Mouse (Mus musculus) 416B (cell line): ENCODE data around the gene Ppp1r35.

Source experiments
- DNase-seq: peaks from one replicate; pipeline ENCODE4 v3.0.0; 2011; ENCODE audit warnings: low read depth

Gene Ppp1r35

GRCm38 (mm10) chr5:137782776-137783522, 4.3 kb downstream of the Ppp1r35 start:
- no peak for DNase-seq

GRCm38 (mm10) chr5:137783901-137784540, 5.4 kb downstream of the Ppp1r35 start:
- DNase-seq, result no peak

- DNase-seq, result no peak
These were observed 5.9 kb downstream of the Ppp1r35 start for GRCm38 (mm10) chr5:137784546-137784945.

GRCm38 (mm10) chr5:137785164-137786031, 6.7 kb downstream of the Ppp1r35 start:
- DNase-seq, result peak; percentile 42

GRCm38 (mm10) chr5:137786109-137786942, 7.7 kb downstream of the Ppp1r35 start:
- DNase-seq, result peak; percentile 100

- peak; percentile 98 for DNase-seq
These were observed 8.7 kb downstream of the Ppp1r35 start, which contains the start of the genes Mepce and Zcwpw1 for GRCm38 (mm10) chr5:137787151-137787928. Gene Mepce, minus strand, starts transcription at chr5:137787655. Gene Zcwpw1, plus strand, starts transcription at chr5:137787798.

- DNase-seq, result no peak
These were observed 9.5 kb downstream of the Ppp1r35 start for GRCm38 (mm10) chr5:137788171-137788570.

DNA sequence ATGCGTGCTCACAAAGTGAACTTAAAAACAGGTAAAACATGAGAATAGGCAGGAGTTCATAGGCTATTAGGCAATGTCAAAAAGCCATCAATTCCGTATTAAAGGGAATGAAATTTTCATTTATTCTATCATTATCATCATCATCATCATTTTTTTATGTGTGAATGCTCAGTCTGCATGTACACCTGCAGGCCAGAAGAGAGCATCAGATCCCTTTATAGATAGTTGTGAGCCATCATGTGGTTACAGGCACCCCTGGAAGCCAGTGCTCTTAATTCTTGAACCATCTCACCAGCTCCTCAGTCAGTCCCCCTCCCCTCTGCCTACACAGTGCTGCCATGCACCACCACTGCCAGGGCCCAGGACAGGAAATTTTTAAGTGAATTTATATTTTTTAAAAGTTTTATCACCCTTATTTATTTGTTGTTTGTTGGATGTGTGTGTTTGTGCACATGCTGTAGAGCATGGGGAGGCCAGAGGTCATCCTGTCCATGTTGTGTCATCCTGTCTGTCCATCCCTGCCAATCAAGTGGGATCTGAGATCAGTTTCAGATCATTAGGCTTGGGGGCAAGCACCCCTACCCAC, 10.4 kb downstream of the Ppp1r35 start:
- no peak for DNase-seq

- DNase-seq, result peak; percentile 53
These were observed 12.9 kb downstream of the Ppp1r35 start for GRCm38 (mm10) chr5:137791553-137791952.

GRCm38 (mm10) chr5:137796606-137797005, 18.0 kb downstream of the Ppp1r35 start:
- no peak for DNase-seq

DNA sequence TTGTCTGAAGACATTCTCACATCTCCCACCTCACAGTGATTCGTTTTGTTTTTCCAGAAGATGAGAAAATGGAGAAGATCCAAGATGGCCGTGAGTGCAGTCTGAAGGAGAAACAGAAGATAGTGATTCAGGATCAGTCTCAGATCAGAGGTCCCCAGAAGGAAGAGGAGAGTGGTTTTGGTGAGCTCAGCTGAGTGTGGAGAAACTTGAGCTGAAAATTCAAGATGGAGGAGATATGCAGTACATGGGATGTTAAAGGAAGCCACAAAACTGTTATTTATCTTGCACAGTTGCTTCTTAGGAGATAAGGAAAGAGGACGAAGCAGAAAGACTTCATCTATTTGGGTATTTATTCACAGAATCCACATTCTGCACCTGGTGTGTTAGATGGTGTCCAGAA, 22.3 kb downstream of the Ppp1r35 start:
- DNase-seq, result peak; percentile 36

DNA sequence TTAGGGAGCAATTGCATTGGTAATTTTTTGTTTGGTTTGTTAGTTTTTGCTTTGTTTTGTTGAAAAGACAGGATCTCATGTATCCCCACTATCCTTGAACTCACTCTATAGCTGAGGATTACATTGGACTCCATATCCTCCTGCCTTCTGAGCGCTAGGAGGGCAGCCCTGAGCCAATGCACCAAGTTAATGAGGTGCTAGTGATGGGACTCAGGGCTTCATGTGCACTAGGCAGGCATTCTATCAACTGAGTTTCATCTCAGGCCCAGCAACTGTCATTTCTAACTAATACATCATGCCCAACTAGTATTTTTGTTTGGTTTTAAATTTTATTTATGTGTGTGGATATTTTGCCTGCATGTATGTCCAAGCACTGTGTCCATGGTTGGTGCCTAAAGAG, 27.5 kb downstream of the Ppp1r35 start:
- no peak for DNase-seq

DNA sequence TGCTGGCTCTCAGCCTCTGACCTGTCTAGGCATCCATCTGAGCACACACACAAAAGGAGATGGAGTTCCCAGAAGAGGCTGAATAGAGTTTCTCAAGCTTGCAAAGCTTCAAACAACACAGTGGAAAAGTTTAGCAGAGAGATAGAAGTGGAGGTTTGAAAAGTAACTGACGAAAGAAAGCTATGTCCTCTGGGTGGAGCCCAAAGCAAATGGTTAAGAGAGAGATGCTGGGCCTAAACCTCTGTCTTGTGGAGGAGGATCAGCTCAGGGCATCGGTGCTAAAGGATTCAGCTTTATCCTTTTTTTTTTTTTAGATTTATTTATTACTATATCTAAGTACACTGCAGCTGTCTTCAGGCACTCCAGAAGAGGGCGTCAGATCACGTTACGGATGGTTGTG, 29.7 kb downstream of the Ppp1r35 start:
- no peak for DNase-seq

DNA sequence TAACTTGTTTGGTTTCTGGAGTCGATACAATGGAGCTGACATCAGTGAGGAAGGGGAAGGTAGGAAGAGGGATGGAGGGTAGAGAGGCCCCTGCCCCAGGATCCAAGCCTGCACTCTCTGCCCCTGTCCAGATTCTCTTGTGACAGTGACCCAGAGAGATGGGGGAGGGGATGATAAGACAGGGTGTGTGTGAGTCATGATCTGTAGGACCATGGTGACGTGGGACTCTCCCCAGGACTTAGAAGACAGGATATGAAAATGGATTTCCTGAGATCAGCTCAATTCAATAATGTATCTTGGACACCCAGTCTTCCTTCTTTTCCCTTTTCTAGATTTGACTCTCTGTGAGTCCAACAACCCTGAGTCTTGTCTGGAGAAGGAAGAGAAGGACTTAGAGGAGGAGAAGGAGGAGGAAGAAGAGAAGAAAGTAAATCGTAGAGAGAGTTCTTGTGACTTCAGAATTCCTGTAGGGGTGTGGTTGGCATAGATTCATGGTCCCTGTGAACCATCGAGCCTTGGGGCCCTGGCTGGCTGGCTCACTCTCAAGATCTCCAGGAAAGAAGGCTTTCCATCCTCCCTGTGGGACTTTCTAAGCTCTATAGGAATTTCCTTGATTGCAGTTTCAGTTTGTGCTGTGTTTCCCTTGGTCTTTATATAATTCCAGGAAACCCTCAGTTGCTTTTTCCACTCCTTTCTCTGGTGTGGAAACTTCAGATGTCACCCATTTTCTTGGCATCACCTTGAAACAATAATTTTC, 39.0 kb downstream of the Ppp1r35 start:
- DNase-seq, result peak; percentile 37

GRCm38 (mm10) chr5:137822126-137822525, 43.5 kb downstream of the Ppp1r35 start:
- DNase-seq, result no peak

DNA sequence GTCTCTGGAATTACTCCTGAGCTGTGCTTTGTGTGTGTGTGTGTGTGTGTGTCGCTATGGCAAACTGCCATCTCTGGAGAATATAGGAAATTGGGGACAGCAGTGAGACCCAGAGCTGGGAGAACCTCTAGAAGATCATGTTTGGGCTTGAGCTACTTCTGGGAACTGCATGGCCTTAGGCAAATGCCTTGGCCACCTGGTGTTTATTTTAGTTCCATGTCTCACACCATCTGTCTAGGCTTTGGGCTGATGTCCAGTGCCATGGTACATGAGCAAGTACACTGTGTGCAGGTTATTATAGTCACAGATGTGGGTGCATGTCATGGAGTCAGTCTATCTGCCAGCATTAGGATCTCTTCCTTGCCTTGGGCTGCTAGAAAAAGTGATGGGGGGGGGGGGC, 44.0 kb downstream of the Ppp1r35 start:
- DNase-seq, result no peak

DNA sequence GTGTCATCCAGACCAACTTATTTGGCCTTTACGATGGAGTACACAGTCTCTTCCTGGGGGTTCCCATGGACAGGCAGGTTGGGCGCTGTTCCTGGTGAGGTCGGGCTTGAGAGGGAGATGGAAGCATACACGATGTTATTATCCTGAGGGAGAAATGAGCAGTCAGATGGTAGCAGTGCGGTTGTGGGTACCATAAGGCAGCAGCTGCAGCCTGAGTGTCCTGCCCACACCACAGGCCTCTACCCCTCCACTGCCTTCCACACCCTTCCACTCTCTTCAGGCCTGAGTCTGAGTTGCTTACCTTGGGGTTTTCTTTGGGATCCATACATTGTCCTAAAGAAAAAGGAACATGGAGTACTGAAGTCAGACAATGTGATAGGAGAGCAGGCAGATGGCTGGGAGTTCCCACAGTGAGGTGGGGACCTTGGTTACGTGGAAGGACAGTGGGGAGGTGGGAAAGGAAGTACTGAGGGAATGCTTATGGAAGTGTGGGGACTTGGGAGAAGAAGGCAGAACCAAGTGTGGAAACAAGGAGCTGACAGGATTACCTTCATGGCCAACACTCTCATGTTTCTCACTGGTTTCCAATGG, 44.9 kb downstream of the Ppp1r35 start:
- DNase-seq, result no peak

- DNase-seq, result no peak
These were observed 46.4 kb downstream of the Ppp1r35 start for GRCm38 (mm10) chr5:137825030-137825429.

DNA sequence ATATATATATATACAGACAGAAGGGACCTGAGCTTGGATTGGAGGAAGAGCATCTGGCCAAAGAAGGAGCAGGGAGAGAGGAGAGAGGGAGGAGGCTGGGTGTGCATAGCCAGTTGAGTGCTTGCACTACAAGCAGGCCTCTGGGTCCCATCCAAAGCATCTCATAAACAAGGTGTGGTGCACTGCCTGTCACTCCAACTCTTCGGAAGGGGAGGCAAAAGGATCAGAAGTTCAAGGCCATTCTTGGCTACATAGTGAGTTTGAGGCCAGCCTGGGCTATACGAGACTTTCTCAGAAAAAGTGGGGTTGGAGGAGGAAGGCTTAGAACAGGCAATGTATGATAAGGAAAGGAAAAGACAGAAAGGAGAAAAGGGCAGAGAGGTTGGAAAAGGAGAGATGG, 47.3 kb downstream of the Ppp1r35 start:
- no peak for DNase-seq
